Mouse (Mus musculus): ENCODE measurements at regions not wholly inside any gene's neighbourhood (a gene's known extent, or its start where the extent isn't known, plus 50 kb on each side); places are given as distances from the start of the nearest gene placed in this dataset.
"Not testable (repeated sequence)": the region's sequence is repeated elsewhere in the genome, so short reads cannot be mapped to it uniquely, and the experiment has no call there.

GRCm38 (mm10) chr12:113701841-113702240, 158.1 kb downstream of the Adam6a start:
- not testable (repeated sequence) for DNase-seq

DNA sequence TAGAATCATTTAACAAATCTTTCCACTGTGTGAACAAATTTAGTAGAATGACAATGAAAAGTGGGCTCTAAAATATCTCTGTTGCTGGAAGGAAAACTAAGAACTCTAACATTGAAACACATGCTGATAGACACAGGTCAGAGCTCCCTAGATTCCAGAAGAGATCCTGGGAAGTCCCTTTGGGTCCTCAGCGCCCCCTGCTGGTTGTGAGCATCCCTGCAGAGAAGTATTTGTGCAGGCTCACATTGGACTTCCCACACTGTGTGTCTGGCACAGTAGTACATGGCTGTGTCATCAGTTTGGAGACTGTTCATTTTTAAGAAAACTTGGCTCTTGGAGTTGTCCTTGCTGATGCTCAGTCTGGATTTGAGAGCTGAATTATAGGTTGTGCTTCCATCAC, 172.7 kb downstream of the Adam6a start:
- peak; percentile 23 to 77 for DNase-seq

- peak; percentile 1 to 56 for DNase-seq
Observed at GRCm38 (mm10) chr12:113735847-113736246, 192.1 kb downstream of the Adam6a start.

DNA sequence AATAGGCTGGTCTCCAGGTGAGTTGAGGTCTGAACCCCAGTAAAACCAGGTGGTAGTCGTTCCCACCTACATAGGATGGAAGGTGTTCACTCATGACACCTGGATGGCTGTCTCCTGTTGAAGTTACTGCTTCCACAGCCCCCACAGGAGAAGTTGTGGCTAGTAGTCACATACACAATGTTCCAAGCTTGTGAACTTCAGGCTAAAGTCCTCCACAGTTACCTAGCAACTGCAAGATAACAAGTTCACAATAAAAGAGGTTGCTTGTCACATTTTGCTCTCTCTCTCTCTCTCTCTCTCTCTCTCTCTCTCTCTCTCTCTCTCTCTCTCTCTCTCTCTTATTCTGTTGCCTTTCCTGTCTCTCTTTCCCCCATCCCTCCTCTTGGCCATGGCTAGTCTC, 202.6 kb downstream of the Adam6a start:
- no peak for DNase-seq

DNA sequence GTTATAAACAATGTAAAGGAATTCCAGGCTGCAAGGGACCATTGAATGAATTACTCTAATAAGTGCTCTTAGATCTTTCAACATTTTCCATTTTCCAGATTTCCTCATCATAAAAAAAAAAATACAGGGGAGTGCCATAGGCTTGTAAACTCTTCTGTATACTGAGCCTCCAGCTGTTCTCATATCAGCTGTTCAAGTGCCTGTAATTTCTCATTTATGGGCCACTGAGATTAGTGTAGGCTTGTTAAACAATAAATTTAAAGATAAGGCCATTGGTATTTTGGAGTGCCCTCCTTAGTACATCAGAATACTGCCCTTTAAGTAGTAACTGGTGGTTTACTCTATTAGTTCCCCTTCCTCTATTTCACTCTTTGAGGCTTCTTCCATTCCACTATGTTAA, 204.3 kb downstream of the Adam6a start:
- no peak for DNase-seq

- peak in 1 of 2 experiments; percentile 16 for DNase-seq
Observed at GRCm38 (mm10) chr12:113769587-113769986, 225.9 kb downstream of the Adam6a start.

- peak in 1 of 2 experiments; percentile 54 for DNase-seq
Observed at GRCm38 (mm10) chr12:113795876-113796275, 252.2 kb downstream of the Adam6a start.

DNA sequence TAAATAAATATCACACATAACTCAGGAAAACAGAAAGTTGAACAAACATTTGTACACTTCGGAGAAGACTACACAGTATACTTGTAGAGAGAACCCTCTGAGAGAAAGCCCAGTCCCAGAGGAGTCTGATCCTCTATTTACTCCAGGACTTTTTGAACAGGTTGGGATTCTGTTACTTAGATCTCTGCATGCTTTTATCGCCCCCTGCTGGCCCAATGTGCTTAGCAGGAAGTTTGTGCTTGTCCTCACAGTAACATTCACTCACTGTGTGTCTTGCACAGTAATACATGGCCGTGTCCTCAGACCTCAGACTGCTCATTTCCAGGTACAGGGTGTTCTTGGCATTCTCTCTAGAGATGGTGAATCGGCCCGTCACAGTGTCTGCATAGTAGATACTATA, 282.7 kb downstream of the Adam6a start:
- peak; percentile 1 to 28 for DNase-seq

DNA sequence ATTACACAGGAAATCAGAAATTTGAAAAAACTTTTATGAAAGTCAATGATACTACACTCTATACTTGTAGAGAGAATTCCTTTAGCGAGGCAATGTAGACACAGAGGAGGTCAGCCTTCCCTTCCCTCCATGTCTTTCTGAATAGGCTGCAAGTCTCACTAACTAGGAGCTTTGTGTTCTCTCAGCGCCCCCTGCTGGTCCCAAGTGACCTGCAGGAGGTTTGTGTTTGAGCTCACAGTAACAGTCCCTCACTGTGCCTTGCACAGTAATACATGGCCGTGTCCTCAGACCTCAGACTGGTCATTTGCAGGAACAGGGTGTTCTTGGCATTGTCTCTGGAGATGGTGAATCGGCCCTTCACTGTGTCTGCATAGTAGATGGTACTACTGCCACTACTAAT, 315.2 kb downstream of the Adam6a start:
- peak; percentile 32 to 83 for DNase-seq

GRCm38 (mm10) chr12:113878826-113879225, 335.1 kb downstream of the Adam6a start:
- DNase-seq: peak in 1 of 2 experiments; percentile 65

DNA sequence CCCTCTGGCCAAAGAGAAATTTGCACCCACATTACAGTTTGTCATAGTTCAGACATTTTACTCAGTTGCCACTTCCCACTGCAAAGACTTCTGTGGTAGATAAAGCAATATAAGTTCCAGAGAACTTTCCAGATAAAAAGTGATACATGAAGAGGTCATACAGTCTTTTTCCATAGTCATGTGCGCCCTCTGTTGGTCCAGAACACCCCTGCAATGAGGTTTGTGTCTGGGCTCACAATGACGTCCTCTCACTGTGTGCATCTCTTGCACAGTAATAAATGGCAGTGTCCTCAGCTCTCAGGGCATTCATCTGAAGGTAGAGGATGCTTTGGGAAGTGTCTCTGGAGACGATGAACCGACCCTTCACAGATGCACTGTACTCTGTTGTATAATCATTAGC, 352.4 kb downstream of the Adam6a start:
- peak; percentile 6 to 39 for DNase-seq

- DNase-seq: no peak
Observed at GRCm38 (mm10) chr12:113906459-113906858, 362.8 kb downstream of the Adam6a start.

GRCm38 (mm10) chr12:113907751-113908150, 364.0 kb downstream of the Adam6a start:
- DNase-seq: peak; percentile 14 to 45

GRCm38 (mm10) chr12:113911770-113912169, 368.1 kb downstream of the Adam6a start:
- peak; percentile 19 to 68 for DNase-seq

- peak; percentile 47 to 86 for DNase-seq
Observed at GRCm38 (mm10) chr12:113940721-113941120, 397.0 kb downstream of the Adam6a start.

DNA sequence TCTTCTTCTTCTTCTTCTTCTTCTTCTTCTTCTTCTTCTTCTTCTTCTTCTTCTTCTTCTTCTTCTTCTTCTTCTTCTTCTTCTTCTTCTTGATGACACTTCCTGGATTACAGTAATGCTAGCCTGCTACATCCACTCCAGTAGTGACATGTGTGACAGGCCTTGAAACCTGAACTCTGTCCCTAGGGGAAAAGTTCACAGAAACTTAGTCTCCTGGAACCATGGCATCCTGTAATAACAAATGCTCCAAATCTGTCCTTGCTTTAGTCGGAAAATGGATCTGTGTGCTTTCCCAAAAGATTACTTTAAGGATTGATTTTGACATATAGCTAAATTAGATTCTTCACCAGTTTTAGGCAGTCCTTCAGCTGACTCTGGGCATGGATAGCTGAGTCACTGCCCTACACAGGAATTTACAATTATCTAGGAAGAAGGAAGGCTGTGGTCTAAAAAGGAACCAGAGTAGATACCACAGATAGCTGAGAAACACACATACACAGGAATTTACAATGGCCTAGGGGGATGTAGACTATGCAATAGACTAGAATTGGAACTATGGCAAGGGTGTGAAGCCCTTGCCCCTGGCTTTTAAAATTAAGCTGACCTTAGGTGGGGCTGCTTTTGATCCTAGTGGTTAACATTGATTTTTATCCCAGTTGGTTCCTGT, 400.1 kb downstream of the Adam6a start:
- DNase-seq: peak; percentile 45

DNA sequence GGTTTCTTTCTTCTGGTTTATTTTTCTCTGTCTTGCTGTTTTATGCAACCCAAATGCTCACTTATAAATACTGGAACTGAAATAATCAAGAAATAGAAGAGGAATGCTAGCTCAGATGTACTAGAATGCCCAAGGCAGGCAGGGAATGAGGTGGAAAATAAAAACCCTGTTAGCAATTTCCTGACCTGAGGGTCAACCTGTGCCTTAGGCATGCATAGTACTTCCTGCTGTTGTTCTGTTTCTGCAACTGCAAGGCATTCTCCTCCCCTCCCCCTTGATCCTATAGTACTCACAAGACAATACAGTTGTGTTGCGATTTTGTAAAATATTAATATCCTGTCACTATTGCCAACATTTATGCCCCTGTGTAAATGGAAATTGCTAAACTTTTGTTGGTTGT, 402.1 kb downstream of the Adam6a start:
- peak; percentile 57 to 82 for DNase-seq

- peak; percentile 34 to 66 for DNase-seq
Observed at GRCm38 (mm10) chr12:113948017-113948416, 404.3 kb downstream of the Adam6a start.

- no peak for DNase-seq
Observed at GRCm38 (mm10) chr12:113974271-113974670, 430.6 kb downstream of the Adam6a start.

DNA sequence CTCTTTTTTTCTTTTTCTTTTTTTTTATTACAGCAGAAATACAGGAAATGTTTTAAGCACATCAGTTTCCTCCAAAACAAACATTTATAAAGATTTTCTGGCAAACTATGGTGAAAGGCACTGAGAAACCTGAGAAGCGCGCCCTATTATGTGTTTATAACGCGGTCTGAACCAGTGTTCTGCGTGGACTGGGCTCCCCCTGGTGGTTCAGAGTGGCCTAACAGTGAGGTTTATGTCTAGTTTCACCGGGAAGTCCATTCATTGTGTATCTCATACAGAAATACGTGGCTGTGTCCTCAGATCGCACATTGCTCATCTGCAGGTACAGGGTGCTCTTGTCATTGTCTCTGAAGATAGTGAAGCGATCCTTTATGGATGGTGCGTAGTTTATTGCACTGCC, 437.9 kb downstream of the Adam6a start:
- DNase-seq: peak; percentile 94 to 99

DNA sequence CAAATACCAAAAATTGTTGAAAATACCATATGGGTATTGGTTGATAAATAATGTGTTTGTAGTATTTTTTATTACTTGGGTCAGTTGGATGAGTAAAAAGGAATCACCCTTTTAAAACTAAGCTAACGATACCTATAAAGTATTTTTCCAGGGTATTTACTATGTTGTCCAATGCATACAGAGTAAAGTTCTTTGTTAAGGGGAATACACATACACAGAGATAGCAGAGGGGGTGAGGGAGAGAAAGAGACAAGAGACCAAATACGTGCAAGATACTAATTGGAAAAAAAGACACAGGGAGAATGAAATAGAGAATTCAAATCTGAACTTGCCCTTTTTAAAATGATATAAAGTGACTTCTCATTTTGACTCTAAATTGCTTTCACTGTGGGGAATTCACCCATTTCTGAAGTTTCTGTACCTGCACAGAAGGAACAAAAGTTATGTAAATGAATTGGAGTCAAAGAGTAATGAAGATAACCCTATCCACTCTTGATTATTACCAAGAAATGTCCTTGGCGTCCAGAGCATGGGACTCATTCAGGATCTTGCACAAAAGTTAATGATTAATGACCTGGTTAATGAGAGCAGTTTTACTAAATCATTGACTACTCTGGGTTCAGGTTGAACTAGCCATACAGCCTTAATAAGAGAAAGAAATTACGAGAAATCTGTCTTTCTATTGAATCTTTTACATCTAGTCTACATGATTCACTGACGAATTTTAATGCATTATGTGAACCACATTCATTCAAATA, 443.7 kb downstream of the Adam6a start:
- peak; percentile 38 to 92 for DNase-seq

- peak in 1 of 2 experiments; percentile 27 for DNase-seq
Observed at GRCm38 (mm10) chr12:113992425-113992824, 448.7 kb downstream of the Adam6a start.

GRCm38 (mm10) chr12:113994284-113994683, 450.6 kb downstream of the Adam6a start:
- DNase-seq: not testable (repeated sequence)

- not testable (repeated sequence) for DNase-seq
Observed at GRCm38 (mm10) chr12:114008491-114008890, 464.8 kb downstream of the Adam6a start.

All from kidney, postnatal 36 days (tissue).